Mouse (Mus musculus) adrenal gland (tissue): Measurements from ENCODE around the gene Cdh19.

Experiments used
- intact Hi-C: fragments of 180-260 bp; cut with DNase I; formaldehyde crosslinking; loops from one replicate; pipeline ENCODE4 v1.15.1; 2025
- long read RNA-seq, 2 experiments: library from polyadenylated mRNA; unstranded; transcript quantifications; one replicate each; pipeline ENCODE4 v2.0.0; 2020; ENCODE audit warnings: borderline replicate concordance in 1 of 2; ENCODE audit not compliant: insufficient replicate concordance in 1 of 2

The Cdh19 gene
- long read RNA-seq, experiment 1, result 0 reads
- long read RNA-seq, experiment 2, partial matches to known transcripts, result 1 of 2 reads
- long read RNA-seq, experiment 2, other reads (novel, unspliced or antisense), result 1 of 2 reads

- intact Hi-C loops, result no loop called here
Measured at GRCm38 (mm10) chr1:110977484-110977883, at the start of gene Cdh19. Cdh19 (minus strand) TSS chr1:110977584.

DNA sequence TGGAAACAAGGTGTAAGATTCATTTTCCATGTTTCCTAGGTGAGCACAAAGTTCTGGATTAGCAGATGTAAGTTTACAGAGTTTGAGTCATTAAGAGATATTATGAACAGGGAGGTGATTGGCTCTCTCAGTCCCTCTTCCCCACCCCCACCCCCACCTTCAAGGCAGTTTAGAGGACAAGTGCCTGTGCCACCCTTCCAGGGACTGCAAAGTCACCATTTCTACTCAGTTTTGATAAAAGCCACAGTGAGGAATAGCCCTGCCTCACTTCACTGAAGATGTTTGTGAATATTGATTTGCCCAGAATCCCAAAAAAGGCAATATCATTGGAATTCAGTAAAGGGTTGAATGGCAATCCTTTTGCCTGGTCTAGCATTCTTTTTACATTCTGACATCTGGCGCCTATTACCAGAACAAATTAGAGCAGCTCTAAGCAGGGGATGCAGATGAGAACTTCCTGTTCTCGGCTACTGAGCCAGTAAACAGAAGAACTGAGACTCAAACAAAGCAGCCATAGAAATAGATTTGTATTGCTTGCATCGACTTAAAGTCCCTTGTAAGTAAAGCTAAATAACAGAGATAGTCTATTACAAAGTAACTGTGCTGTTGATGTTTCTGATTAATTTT, 43.2 kb upstream of the Cdh19 start:
- intact Hi-C loops, result no loop called here

GRCm38 (mm10) chr1:111017640-111018039, 40.3 kb upstream of the Cdh19 start:
- intact Hi-C loops, result no loop called here

- intact Hi-C loops, result no loop called here
Measured at GRCm38 (mm10) chr1:110989824-110990223, 12.4 kb upstream of the Cdh19 start.

- intact Hi-C loops, result no loop called here
Measured at GRCm38 (mm10) chr1:110969201-110969600, 8.2 kb downstream of the Cdh19 start.

DNA sequence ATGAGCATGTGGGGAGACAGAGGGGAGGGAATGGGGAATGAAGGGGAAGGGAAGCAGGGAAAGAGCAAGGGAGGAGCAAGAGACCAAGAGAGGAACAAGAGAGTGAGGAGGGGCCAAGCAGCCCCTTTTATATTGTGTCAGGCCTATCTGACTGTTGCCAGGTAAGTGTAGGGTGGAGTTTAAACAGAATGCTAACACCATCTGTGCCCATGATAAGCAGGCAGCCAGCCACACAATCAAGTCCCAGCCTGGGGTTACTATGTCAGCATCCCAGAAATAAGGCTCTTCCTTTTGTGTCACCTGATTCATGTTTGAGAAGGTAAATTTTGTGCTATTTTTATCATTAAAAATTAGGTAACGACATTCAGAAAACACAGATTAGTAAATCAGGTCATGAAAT, 67.6 kb downstream of the Cdh19 start:
- intact Hi-C loops, result no loop called here

DNA sequence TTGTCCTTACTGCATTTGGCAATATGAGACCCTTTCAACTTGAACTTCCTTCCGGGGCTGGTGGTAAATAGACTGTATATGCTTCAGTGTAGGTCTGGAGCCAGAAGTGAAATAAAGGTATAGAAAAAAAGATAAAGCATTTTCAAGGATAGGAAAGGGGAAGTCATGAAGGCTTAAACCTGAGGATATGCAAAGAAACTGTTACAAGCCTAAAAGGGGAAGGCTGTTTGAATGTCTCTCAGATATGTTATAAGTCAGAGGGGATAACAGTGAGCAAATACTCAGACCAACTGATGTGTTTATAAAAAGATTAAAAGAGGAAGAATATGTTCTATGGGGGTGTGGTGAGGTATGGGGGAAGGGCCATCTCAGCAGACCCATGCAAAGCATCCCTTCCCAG, 68.2 kb downstream of the Cdh19 start:
- intact Hi-C loops, result no loop called here

DNA sequence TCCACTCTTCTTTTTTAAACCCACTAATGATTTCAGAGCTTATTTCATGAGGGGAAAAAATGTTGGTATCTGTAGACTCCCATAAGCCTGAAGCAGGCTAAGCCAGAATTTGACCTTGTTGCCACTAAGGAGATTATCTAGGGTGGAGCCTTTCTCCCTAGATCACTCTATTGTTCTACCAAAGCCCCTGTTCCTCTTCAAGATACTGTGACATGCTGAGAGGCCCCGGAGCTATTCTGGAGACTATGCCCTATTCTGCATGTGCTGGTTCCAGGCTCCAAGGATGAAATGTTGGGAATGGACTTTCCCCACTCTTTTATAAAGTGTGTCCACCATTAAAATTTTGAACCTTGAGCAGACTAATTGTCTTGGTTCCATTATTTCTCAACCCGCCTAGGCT, 73.1 kb downstream of the Cdh19 start:
- intact Hi-C loops, result no loop called here
